Mouse (Mus musculus) adipose tissue, adult 10 weeks (tissue): ENCODE results near the gene Rnf222. TPM values are rescaled to one million over a fixed set of nuclear protein-coding genes. Genes with fewer than 3 reads are reported as not detected.

ENCODE experiments used
- polyA plus RNA-seq: library from polyadenylated mRNA; stranded (reverse); fragments of 350-450 nt; fragmentation: Illumina TruSeq; extraction: RNeasy Lipid Tissue Mini Kit (QIAGEN cat#74804); gene quantifications from one replicate; pipeline ENCODE4 v1.2.3, GENCODE M21; 2014; ENCODE audit warnings: low read depth, low replicate concordance

Gene Rnf222
- polyA plus RNA-seq, result 0.14 TPM

GRCm38 (mm10) chr11:68888253-68888652 lies at the start of gene Rnf222:
Gene Rnf222, plus strand, starts transcription at chr11:68888553.

GRCm38 (mm10) chr11:68871748-68872147 lies 16.6 kb upstream of the Rnf222 start, which contains the start of gene Ndel1:
Gene Ndel1, minus strand, starts transcription at chr11:68871858.

GRCm38 (mm10) chr11:68901351-68902046 lies 13.1 kb downstream of the Rnf222 start, which contains the start of gene Rpl26:
Gene Rpl26, plus strand, starts transcription at chr11:68901583.

DNA sequence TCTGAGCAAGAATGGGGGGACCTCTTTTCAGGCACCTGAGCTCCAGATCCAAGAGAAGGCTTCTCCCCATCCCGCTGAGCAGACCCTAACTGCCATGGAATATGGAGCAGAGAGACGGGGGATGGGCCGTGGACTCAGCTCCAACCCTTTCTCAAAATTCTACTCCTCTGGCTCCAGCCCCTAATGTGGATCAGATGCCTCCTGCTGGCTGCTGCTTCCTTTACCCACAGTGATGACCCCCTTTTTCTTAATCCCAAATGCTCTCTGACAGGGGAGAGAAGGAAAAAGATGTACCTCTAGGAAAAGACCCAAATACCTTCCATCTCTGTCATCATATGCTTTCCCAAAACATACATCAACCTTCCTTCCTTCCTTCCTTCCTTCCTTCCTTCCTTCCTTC lies 38.6 kb downstream of the Rnf222 start, which contains the start of gene Odf4:
TSS of gene Odf4 (minus strand) at position 101 of the 400 bp plus-strand sequence.

Other genes starting within 250 kb of the Rnf222 start
- gene Myh10, start 197.0 kb upstream of the Rnf222 start, polyA plus RNA-seq, result 40.4 TPM
- 59.2 TPM for gene Ndel1, start 16.7 kb upstream of the Rnf222 start, polyA plus RNA-seq
- gene Rpl26, start 13.0 kb downstream of the Rnf222 start, polyA plus RNA-seq, result 2,612 TPM
- 8.8 TPM for gene Odf4, start 38.5 kb downstream of the Rnf222 start, polyA plus RNA-seq
- gene Arhgef15, start 68.9 kb downstream of the Rnf222 start, polyA plus RNA-seq, result 9.2 TPM
- gene Slc25a35, start 79.6 kb downstream of the Rnf222 start, polyA plus RNA-seq, result 38.0 TPM
- gene Rangrf, start 86.6 kb downstream of the Rnf222 start, polyA plus RNA-seq, result 37.9 TPM
- 11.8 TPM for gene Pfas, start 119.9 kb downstream of the Rnf222 start, polyA plus RNA-seq
- 32.2 TPM for gene Ctc1, start 127.4 kb downstream of the Rnf222 start, polyA plus RNA-seq
- 3.3 TPM for gene Aurkb, start 157.1 kb downstream of the Rnf222 start, polyA plus RNA-seq
- 19.3 TPM for gene Borcs6, start 171.2 kb downstream of the Rnf222 start, polyA plus RNA-seq
- gene Tmem107, start 182.3 kb downstream of the Rnf222 start, polyA plus RNA-seq, result 20.0 TPM
- 167 TPM for gene Vamp2, start 199.9 kb downstream of the Rnf222 start, polyA plus RNA-seq
- gene Per1, start 206.7 kb downstream of the Rnf222 start, polyA plus RNA-seq, result 31.8 TPM
- gene Hes7, start 231.9 kb downstream of the Rnf222 start, polyA plus RNA-seq, result not detected
- gene 9130213A22Rik, start 234.0 kb downstream of the Rnf222 start, polyA plus RNA-seq, result 0.57 TPM
- gene Aloxe3, start 237.3 kb downstream of the Rnf222 start, polyA plus RNA-seq, result 1.3 TPM